25 mouse cellular contexts compared by ENCODE assay signal in genomic region chr13:64089130-64089529, GRCm38 (mm10). TPM values are rescaled to one million over a fixed set of nuclear protein-coding genes. Genes with fewer than 3 reads are reported as not detected.
"Had no signal": no experiment of that assay in that cellular context is flagged by ENCODE, and none has a peak within 500 bp of the region (broad histone marks: within the 10 kb centered on the region; RNA-seq: fewer than 3 reads in every experiment).

TSS of gene Hsd17b3 (minus strand) at chr13:64089230.

- H3K4me2 ChIP-seq: neural tube, embryonic 12.5 days; neural tube, embryonic 13.5 days; neural tube, embryonic 15.5 days; stomach, embryonic 15.5 days had no signal

- H3K27ac ChIP-seq: neural tube, embryonic 12.5 days; neural tube, embryonic 13.5 days; neural tube, embryonic 15.5 days; stomach, embryonic 15.5 days; stomach, postnatal 0 days had no signal

- H3K9ac ChIP-seq: neural tube, embryonic 12.5 days; neural tube, embryonic 13.5 days; neural tube, embryonic 15.5 days; stomach, embryonic 15.5 days had no signal

- H3K4me1 ChIP-seq: neural tube, embryonic 12.5 days; neural tube, embryonic 13.5 days; neural tube, embryonic 15.5 days; stomach, embryonic 15.5 days had no signal

- H3K4me3 ChIP-seq: neural tube, embryonic 12.5 days; neural tube, embryonic 13.5 days; neural tube, embryonic 15.5 days; stomach, embryonic 15.5 days had no signal

- H3K27me3 ChIP-seq: neural tube, embryonic 12.5 days; neural tube, embryonic 15.5 days; stomach, embryonic 15.5 days had no signal

- H3K36me3 ChIP-seq: neural tube, embryonic 12.5 days; neural tube, embryonic 13.5 days; neural tube, embryonic 15.5 days; stomach, embryonic 15.5 days had no signal

- DNase-seq: retina, postnatal 1 day; right cerebral cortex, adult 18-20 months; right cerebral cortex, postnatal 14 days; right cerebral cortex, postnatal 25 days; right cerebral cortex, postnatal 4 days; spleen, adult 18-20 months; thymus, adult 18-20 months; thymus, adult 2 months; thymus, postnatal 14 days; thymus, postnatal 25 days; thymus, postnatal 36 days; thymus, postnatal 4 days had no signal

- H3K9me3 ChIP-seq: neural tube, embryonic 12.5 days; neural tube, embryonic 13.5 days; neural tube, embryonic 15.5 days; stomach, embryonic 15.5 days had no signal

RNA-seq across cellular contexts. Expression of gene Hsd17b3, which starts in this region (rescaled TPM):
- polyA plus RNA-seq: neural tube, embryonic 11.5 days; neural tube, embryonic 13.5 days; neural tube, embryonic 14.5 days; neural tube, embryonic 15.5 days; small intestine, adult 2 months; spleen, adult 2 months; stomach, embryonic 14.5 days; stomach, embryonic 15.5 days; stomach, embryonic 16.5 days; stomach, postnatal 0 days; thymus, postnatal 0 days; urinary bladder, adult 2 months had no signal
